Mouse (Mus musculus) heart, adult 2 months (tissue): ENCODE results near the gene Resp18. TPM values are rescaled to one million over a fixed set of nuclear protein-coding genes. Genes with fewer than 3 reads are reported as not detected.
A peak's percentile ranks its signal among the peaks of the same experiment; 100 is the strongest.

Source experiments
- DNase-seq, 2 experiments: peaks; one replicate each; pipeline ENCODE4 v3.0.0; 2021
- H3K27ac ChIP-seq: fragments of 200-600 bp; 2 replicates; pipeline ENCODE4 v1.8.1; 2022
- H3K27me3 ChIP-seq: fragments of 200-500 bp; 2 replicates; pipeline ENCODE4 v1.6.1; 2012; ENCODE audit warnings: mild to moderate bottlenecking, low read length, inconsistent platforms, mixed read lengths; ENCODE audit not compliant: control insufficient read depth, insufficient read depth
- H3K36me3 ChIP-seq: fragments of 200-500 bp; 2 replicates; pipeline ENCODE4 v1.6.1; 2012; ENCODE audit warnings: low read length, inconsistent platforms; ENCODE audit not compliant: control insufficient read depth, insufficient read depth
- H3K4me1 ChIP-seq: fragments of 200-500 bp; 2 replicates; pipeline ENCODE4 v1.6.1; 2011; ENCODE audit warnings: low read length; ENCODE audit not compliant: control insufficient read depth, insufficient read depth
- H3K4me3 ChIP-seq: fragments of 200-600 bp; 2 replicates; pipeline ENCODE4 v1.8.1; 2022
- H3K79me2 ChIP-seq: fragments of 200-500 bp; replicated peaks from 2 replicates; pipeline ENCODE4 v1.6.1; 2012; ENCODE audit warnings: mild to moderate bottlenecking, inconsistent platforms, low read length, moderate library complexity, mixed read lengths; ENCODE audit not compliant: control insufficient read depth, insufficient read depth
- H3K9ac ChIP-seq: fragments of 200-500 bp; 2 replicates; pipeline ENCODE4 v1.6.1; 2012; ENCODE audit warnings: low read depth, mild to moderate bottlenecking, control low read depth, inconsistent platforms, low read length, mixed read lengths
- CTCF ChIP-seq: fragments of 200-600 bp; IDR thresholded peaks from 2 replicates; pipeline ENCODE4 v1.8.1; 2022; ENCODE audit warnings: antibody characterized with exemption, mild to moderate bottlenecking, moderate library complexity
- EP300 ChIP-seq: fragments of 200-500 bp; IDR thresholded peaks from 2 replicates; pipeline ENCODE4 v1.6.1; 2011; ENCODE audit warnings: low read depth, low read length, control low read depth; ENCODE audit not compliant: insufficient read depth
- POLR2A ChIP-seq: fragments of 200-500 bp; IDR thresholded peaks from 2 replicates; pipeline ENCODE4 v1.6.1; 2011; ENCODE audit warnings: mild to moderate bottlenecking, low read depth, low read length, control low read depth; ENCODE audit not compliant: insufficient read depth
- WGBS: fragments of 180-500 bp; shearing (Covaris S2); methylation state at CpG from one replicate; pipeline ENCODE4 v1.1.7; 2018; 5-methylcytosine and 5-hydroxymethylcytosine counted together
- intact Hi-C: fragments of 180-260 bp; cut with DNase I; formaldehyde crosslinking; loops from one replicate; pipeline ENCODE4 v1.15.1; 2025
- polyA plus RNA-seq: library from polyadenylated mRNA; depleted of rRNA; stranded (reverse); fragments of >200 nt; gene quantifications from 2 replicates; pipeline ENCODE4 v1.2.3, GENCODE M21; 2012
- total RNA-seq, 2 experiments: library from RNA; stranded (reverse); gene quantifications; 2 replicates each; pipeline ENCODE4 v1.2.3; 2021

Resp18 gene
- total and polyA plus RNA-seq, 3 experiments = 0.39 TPM; not detected in 2

DNA sequence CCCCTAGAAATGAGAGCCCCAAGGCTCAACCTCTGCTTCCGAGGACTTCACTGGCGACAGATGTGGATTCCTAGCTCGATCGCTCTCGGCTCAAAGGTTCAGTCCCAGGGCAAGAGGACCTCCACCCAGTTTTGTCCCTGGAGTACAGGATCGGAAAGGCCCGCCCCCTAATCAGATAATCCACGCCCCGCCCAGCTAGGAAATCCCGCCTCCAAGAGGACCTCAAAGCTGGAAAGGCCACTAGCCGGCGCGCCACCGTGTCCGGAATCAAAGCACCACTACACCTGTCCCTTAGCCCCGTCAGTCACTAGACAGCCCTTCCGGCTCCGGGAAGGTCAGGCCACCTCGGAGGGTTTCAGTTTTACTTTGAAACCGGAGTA is 38.6 kb upstream of the Resp18 start:
- Histone ChIP-seq H3K27me3 (no peaks in the 10 kb centered on the region), H3K4me3 (peak overlapping the region; percentile 84), H3K79me2 (no peaks in the 10 kb centered on the region), H3K9ac (peak overlapping the region; percentile 74), H3K4me1 (no peaks in the 10 kb centered on the region), H3K27ac (peak overlapping the region; percentile 98), H3K36me3 (no peaks in the 10 kb centered on the region)
- WGBS = under 1% methylated on average over 20 of the region's 20 CpGs
- peak; percentile 90 for DNase-seq
- peak; percentile 39 for TF ChIP-seq CTCF
- peak; percentile 71 for TF ChIP-seq POLR2A
- TF ChIP-seq EP300 = 0 out of 2 replicates have a peak, but pooled peaks have one; percentile 57
- intact Hi-C loops = loop anchor here (5.0 kb wide), 4 partner anchors 65 to 730 kb away; partner anchors contain the start of genes Ankzf1, Atg9a, Bcs1l and Dnajb2

DNA sequence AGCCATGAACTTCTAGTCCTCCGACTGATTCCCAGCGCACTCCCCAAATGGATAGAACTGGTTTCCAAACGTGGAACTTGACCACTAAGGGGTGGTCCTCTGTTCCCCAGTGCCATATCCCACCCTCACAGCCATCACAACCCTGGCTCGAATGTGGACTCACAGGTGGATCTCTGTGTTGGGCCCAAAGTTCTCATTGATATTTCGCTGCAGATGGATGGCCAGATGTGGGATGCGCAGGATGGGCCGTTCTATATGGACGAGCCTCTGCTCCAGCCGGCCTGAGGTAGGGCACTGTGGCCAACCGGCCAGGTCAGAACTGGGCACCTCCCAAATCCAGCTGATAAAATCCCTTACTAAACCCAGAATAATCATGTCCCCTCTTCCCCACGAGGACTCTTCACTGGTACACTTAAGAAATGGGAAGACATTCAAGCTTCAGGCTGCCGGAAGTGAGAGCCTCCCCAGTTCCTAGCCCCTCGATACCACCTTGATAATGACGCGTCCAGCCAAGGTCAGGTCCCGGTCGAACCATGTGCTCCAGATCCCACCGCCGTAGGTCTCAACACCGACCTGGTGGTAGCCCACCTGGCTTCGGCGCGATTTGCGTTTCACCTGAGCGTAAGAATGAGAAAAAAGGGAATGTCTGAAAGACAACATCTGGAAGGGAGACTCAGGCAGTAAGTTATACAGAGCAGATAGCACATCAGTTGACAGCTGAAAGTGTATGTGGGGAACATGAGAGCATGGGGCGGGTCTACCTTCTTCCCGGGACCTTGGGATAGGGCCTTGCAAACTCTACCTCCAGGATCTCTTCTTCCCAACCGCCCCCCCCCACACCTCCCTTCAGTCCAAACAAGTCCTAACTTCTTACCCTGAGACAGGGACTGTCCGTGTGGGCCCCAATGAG is 37.5 kb upstream of the Resp18 start:
- no peak for DNase-seq
- Histone ChIP-seq H3K4me3 (peak overlapping the region; percentile 84), H3K9ac (no peak overlapping the region), H3K27ac (no peak overlapping the region; the same call in 1 of the 2 replicates), H3K79me2 (no peaks in the 10 kb centered on the region), H3K27me3 (no peaks in the 10 kb centered on the region), H3K36me3 (no peaks in the 10 kb centered on the region), H3K4me1 (no peaks in the 10 kb centered on the region)
- WGBS = 84% methylated on average over 29 of the region's 29 CpGs
- TF ChIP-seq CTCF = no peak
- no peak for TF ChIP-seq POLR2A
- no peak for TF ChIP-seq EP300
- intact Hi-C loops = loop anchor here (5.0 kb wide), 4 partner anchors 63 to 728 kb away; partner anchors contain the start of genes Ankzf1, Atg9a, Bcs1l and Dnajb2

DNA sequence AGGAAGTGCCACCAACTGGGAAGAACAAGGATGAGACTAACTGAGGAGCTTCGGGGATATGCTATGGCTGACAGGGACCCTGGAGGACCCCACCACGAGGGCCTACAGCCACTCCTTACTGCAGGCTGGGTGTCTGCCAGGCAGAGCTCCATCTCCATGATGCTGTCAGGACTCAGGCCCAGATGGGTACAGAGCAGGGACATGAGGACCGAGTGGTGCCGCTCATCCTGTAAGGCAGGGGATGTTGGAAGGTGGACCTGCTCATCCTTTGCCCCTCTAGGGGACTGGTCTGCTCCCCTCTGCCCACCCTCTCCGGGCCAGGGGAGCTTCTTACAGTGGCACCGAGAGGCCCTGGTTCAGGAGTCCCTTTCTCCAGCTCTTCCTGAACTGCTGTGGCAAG is 36.8 kb upstream of the Resp18 start:
- Histone ChIP-seq H3K27me3 (no peaks in the 10 kb centered on the region), H3K27ac (no peak overlapping the region), H3K36me3 (no peaks in the 10 kb centered on the region), H3K79me2 (no peaks in the 10 kb centered on the region), H3K4me1 (no peaks in the 10 kb centered on the region), H3K9ac (no peak overlapping the region), H3K4me3 (no peak overlapping the region)
- TF ChIP-seq EP300 = no peak
- TF ChIP-seq POLR2A = no peak
- TF ChIP-seq CTCF = no peak
- intact Hi-C loops = loop anchor here (5.0 kb wide), 4 partner anchors 63 to 728 kb away; partner anchors contain the start of genes Ankzf1, Atg9a, Bcs1l and Dnajb2
- WGBS = 86% methylated on average over 6 of the region's 6 CpGs
- DNase-seq = no peak

DNA sequence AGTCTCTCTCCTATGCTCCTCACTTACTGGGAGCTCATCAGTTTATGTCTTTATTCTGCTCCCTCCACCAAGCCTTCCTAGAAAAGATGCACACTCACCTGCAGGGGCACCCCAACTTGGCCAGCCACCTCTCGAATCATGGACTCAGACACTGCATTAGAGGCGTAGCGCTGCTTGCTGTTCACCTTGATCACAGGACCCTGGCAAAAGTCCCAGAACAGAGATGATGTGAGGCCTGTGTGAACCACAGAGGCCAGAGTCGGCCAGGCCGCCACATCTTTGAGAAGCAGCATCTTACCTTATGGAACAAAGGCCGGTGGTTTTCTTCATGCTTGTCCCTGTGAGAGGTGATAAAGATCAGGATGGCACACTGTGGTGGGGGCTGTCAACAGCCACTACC is 33.5 kb upstream of the Resp18 start:
- Histone ChIP-seq H3K27me3 (no peaks in the 10 kb centered on the region), H3K4me1 (no peaks in the 10 kb centered on the region), H3K9ac (no peak overlapping the region), H3K27ac (no peak overlapping the region), H3K36me3 (no peaks in the 10 kb centered on the region), H3K79me2 (no peaks in the 10 kb centered on the region), H3K4me3 (no peak overlapping the region)
- WGBS = 93% methylated on average over 6 of the region's 6 CpGs
- TF ChIP-seq POLR2A = no peak
- TF ChIP-seq CTCF = no peak
- no peak for TF ChIP-seq EP300
- no peak for DNase-seq
- intact Hi-C loops = no loop called here

DNA sequence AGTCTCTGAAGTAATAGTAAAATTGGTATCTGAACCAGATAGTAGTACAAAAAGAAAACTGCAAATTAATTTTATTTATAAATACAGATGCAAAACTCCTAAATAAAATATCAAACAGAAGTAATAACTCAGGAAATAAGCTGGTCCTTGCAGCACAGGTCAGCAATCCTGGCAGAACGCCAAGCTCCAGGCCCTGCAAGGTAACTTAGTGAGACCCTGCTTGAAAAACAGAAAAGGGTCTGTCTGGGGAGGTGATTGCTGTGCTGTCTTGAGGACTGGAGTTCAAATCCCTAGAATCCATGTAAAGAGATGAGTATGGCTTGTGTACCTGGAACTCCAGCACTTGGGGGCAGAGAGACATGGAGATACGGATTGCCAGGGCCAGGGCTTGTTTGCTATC is 26.4 kb upstream of the Resp18 start:
- intact Hi-C loops = no loop called here
- H3K4me3 ChIP-seq = no peak overlapping the region
- DNase-seq = no peak
- H3K36me3 ChIP-seq = no peaks in the 10 kb centered on the region
- WGBS = 76% methylated on average over 2 of the region's 2 CpGs
- H3K27me3 ChIP-seq = no peaks in the 10 kb centered on the region
- TF ChIP-seq EP300 = no peak
- no peak overlapping the region for H3K27ac ChIP-seq
- no peak overlapping the region for H3K9ac ChIP-seq
- no peaks in the 10 kb centered on the region for H3K79me2 ChIP-seq
- no peaks in the 10 kb centered on the region for H3K4me1 ChIP-seq

DNA sequence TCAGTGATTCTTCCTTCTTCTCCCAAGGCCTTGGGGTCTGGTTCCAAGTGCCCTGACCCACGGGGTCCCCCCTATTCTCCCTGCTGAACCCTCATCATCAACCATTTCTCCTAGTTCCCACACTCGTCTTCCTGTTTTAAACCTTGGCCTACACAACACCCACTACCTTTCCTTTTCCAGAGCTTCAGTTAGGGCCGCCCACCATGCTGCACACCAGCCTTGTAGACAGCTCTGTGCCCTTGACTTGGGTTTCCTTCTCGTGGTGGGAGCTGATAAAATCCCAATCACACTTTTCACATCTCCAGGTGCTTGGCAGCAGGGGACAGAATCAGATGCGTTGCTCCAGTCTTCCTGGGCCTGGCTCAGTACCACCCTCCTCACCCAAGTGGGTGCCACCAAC is 16.1 kb upstream of the Resp18 start:
- no peak overlapping the region for H3K9ac ChIP-seq
- no peaks in the 10 kb centered on the region for H3K79me2 ChIP-seq
- H3K4me1 ChIP-seq = peaks cover 2% of the 10 kb centered on the region; the same call in 1 of the 2 replicates
- intact Hi-C loops = no loop called here
- H3K36me3 ChIP-seq = no peaks in the 10 kb centered on the region
- H3K27ac ChIP-seq = no peak overlapping the region
- no peak overlapping the region for H3K4me3 ChIP-seq
- no peak for DNase-seq
- no peaks in the 10 kb centered on the region for H3K27me3 ChIP-seq
- TF ChIP-seq POLR2A (no peak), EP300 (no peak)
- 73% methylated on average over 5 of the region's 5 CpGs for WGBS
